Mouse (Mus musculus) liver, embryonic 14 days (tissue): ENCODE measurements around the gene Gm5414. TPM values are rescaled to one million over a fixed set of nuclear protein-coding genes. Genes with fewer than 3 reads are reported as not detected.

Experiments
- polyA plus RNA-seq: library from polyadenylated mRNA; depleted of rRNA; stranded (reverse); fragments of >200 nt; gene quantifications from 2 replicates; pipeline ENCODE4 v1.2.3, GENCODE M21; 2012; rRNA removed

Gene Gm5414
- not detected in 2 replicates for polyA plus RNA-seq

DNA sequence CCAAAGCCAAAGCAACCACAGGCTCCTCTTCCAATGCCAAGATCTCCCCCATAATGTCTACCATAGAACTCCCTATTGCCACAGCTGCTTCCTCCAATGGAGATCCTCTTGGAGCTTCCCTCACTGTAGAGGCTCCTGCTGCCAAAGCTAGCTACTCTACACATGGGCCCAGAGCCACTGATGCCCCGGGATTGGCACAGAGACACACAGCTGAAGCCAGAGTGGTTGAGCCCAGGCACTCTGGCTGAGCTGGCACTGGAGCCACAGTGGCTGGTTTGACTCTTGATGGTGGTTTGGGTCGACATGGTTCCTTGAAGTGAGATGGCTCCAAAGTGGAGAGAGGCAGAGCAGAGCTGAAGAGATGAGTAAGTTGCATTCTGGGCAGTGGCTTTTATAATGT lies at the start of gene Gm5414:
TSS of gene Gm5414 (minus strand) at position 305 of the 400 bp plus-strand sequence.

DNA sequence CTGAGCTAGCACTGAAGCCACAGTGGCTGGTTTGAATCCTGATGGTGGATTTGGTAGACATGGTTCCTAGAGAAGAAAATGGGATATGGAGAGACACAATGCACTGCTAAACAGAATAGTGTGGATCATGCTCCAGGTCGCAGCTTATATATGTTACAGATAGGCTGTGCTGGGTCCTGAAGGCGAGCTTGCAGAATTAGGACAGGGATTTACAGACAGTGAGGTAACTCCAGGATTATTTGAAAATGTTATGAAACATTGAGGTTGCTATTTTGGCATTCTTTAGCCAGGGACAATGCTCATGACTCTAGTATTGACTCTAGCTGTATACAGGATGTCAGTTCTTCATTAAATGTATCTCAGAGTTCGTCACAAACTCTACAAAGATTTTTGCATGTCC lies 19.3 kb upstream of the Gm5414 start, which contains the start of gene Gm5478:
TSS of gene Gm5478 (minus strand) at position 101 of the 400 bp plus-strand sequence.

Other genes with a start within 250 kb of the Gm5414 start
- gene Krt7, start 217.1 kb downstream of the Gm5414 start, polyA plus RNA-seq: 0.97 and 1.1 TPM in 2 replicates
- not detected in 2 replicates for gene Krt87, start 189.4 kb downstream of the Gm5414 start, polyA plus RNA-seq
- not detected in 2 replicates for gene Krt88, start 180.4 kb downstream of the Gm5414 start, polyA plus RNA-seq
- gene Krt81, start 164.4 kb downstream of the Gm5414 start, polyA plus RNA-seq: not detected in 2 replicates
- gene Krt86, start 154.7 kb downstream of the Gm5414 start, polyA plus RNA-seq: not detected in 2 replicates
- 0.03 TPM in 1 of 2 replicates, not detected in the other for gene Krt83, start 136.7 kb downstream of the Gm5414 start, polyA plus RNA-seq
- gene Gm49425, start 110.9 kb downstream of the Gm5414 start, polyA plus RNA-seq: not detected in 2 replicates
- not detected in 2 replicates for gene Krt84, start 95.4 kb downstream of the Gm5414 start, polyA plus RNA-seq
- not detected in 2 replicates for gene Krt82, start 77.5 kb downstream of the Gm5414 start, polyA plus RNA-seq
- not detected in 2 replicates for gene Krt90, start 65.2 kb downstream of the Gm5414 start, polyA plus RNA-seq
- not detected in 2 replicates for gene Krt75, start 54.3 kb downstream of the Gm5414 start, polyA plus RNA-seq
- gene Gm5478, start 19.2 kb upstream of the Gm5414 start, polyA plus RNA-seq: not detected in 2 replicates
- gene Krt6b, start 52.1 kb upstream of the Gm5414 start, polyA plus RNA-seq: not detected in 2 replicates
- 0.01 TPM in 1 of 2 replicates, not detected in the other for gene Krt6a, start 66.1 kb upstream of the Gm5414 start, polyA plus RNA-seq
- 0.13 and 2.5 TPM in 2 replicates for gene Krt5, start 84.7 kb upstream of the Gm5414 start, polyA plus RNA-seq
- not detected in 2 replicates for gene Krt71, start 114.9 kb upstream of the Gm5414 start, polyA plus RNA-seq
- not detected in 2 replicates for gene Krt72, start 158.3 kb upstream of the Gm5414 start, polyA plus RNA-seq
- not detected in 2 replicates for gene Krt73, start 174.2 kb upstream of the Gm5414 start, polyA plus RNA-seq
- gene Krt2, start 190.0 kb upstream of the Gm5414 start, polyA plus RNA-seq: not detected in 2 replicates
- 0.01 and 0.10 TPM in 2 replicates for gene Krt1, start 222.6 kb upstream of the Gm5414 start, polyA plus RNA-seq
- gene Krt77, start 241.5 kb upstream of the Gm5414 start, polyA plus RNA-seq: 0.02 TPM in 1 of 2 replicates, not detected in the other